Comparison of ENCODE assay signal across 16 mouse cellular contexts in genomic region chr19:24701716-24702115, GRCm38 (mm10). TPM values are rescaled to one million over a fixed set of nuclear protein-coding genes. Genes with fewer than 3 reads are reported as not detected.
DNase-seq lines count a peak whose midpoint lies in the region; ATAC-seq and TF ChIP-seq lines count a peak whose summit lies in the region.
"Had no signal": no experiment of that assay in that cellular context is flagged by ENCODE, and none has a peak within 500 bp of the region (broad histone marks: within the 10 kb centered on the region; RNA-seq: fewer than 3 reads in every experiment).

No protein-coding gene starts in this region.

- no peak overlapping the region for H3K9ac ChIP-seq in hindbrain, postnatal 0 days (replicated peaks; ENCODE audit: low read length)
- H3K9ac ChIP-seq in hindbrain, embryonic 14.5 days: no peak overlapping the region
- no peak overlapping the region for H3K9ac ChIP-seq in midbrain, postnatal 0 days (replicated peaks; ENCODE audit: low read length, poor library complexity, severe bottlenecking)
- H3K9ac ChIP-seq in midbrain, embryonic 14.5 days (replicated peaks; ENCODE audit: low read length): no peak overlapping the region
- H3K9ac ChIP-seq: embryonic facial prominence, embryonic 13.5 days; hindbrain, embryonic 13.5 days; limb, embryonic 13.5 days; neural tube, embryonic 15.5 days had no signal

- no peak overlapping the region for H3K27ac ChIP-seq in hindbrain, postnatal 0 days
- H3K27ac ChIP-seq in hindbrain, embryonic 14.5 days: no peak overlapping the region
- no peak overlapping the region for H3K27ac ChIP-seq in midbrain, postnatal 0 days (ENCODE audit: low read depth, low read length)
- no peak overlapping the region for H3K27ac ChIP-seq in midbrain, embryonic 14.5 days (replicated peaks; ENCODE audit: low read depth, low read length)
- H3K27ac ChIP-seq: embryonic facial prominence, embryonic 13.5 days; heart, embryonic 10.5 days; hindbrain, embryonic 13.5 days; limb, embryonic 13.5 days; neural tube, embryonic 15.5 days had no signal

- no peak for DNase-seq in hindbrain, postnatal 0 days (ENCODE audit: low spot score)
- no peak for DNase-seq in hindbrain, embryonic 14.5 days (ENCODE audit: low spot score)
- no peak for DNase-seq in midbrain, postnatal 0 days (ENCODE audit: low spot score)
- no peak for DNase-seq in midbrain, embryonic 14.5 days
- DNase-seq in kidney, postnatal 10 days: peak; percentile 53
- no peak for DNase-seq in adipocyte (ENCODE audit: low spot score)
- DNase-seq: cerebellum, postnatal 36 days; layer of hippocampus, adult 9-11 months; thymus, postnatal 25 days had no signal

- WGBS in hindbrain, postnatal 0 days: 76% methylated on average over 8 of the region's 8 CpGs
- 69% methylated on average over 8 of the region's 8 CpGs for WGBS in hindbrain, embryonic 14.5 days
- WGBS in midbrain, postnatal 0 days: 81% methylated on average over 8 of the region's 8 CpGs
- 74% methylated on average over 8 of the region's 8 CpGs for WGBS in midbrain, embryonic 14.5 days

- no peaks in the 10 kb centered on the region for H3K9me3 ChIP-seq in hindbrain, postnatal 0 days (ENCODE audit: low read length)
- H3K9me3 ChIP-seq in hindbrain, embryonic 14.5 days (ENCODE audit: control insufficient read depth, low read length): no peaks in the 10 kb centered on the region
- H3K9me3 ChIP-seq in midbrain, postnatal 0 days (ENCODE audit: low read length): no peaks in the 10 kb centered on the region
- no peaks in the 10 kb centered on the region for H3K9me3 ChIP-seq in midbrain, embryonic 14.5 days (ENCODE audit: control insufficient read depth, low read length)
- H3K9me3 ChIP-seq: embryonic facial prominence, embryonic 13.5 days; heart, embryonic 10.5 days; hindbrain, embryonic 13.5 days; limb, embryonic 13.5 days; neural tube, embryonic 15.5 days had no signal

- no peak overlapping the region for H3K4me3 ChIP-seq in hindbrain, postnatal 0 days (ENCODE audit: low read length)
- no peak overlapping the region for H3K4me3 ChIP-seq in hindbrain, embryonic 14.5 days (replicated peaks; ENCODE audit: low read length)
- no peak overlapping the region for H3K4me3 ChIP-seq in midbrain, postnatal 0 days (ENCODE audit: low read depth, low read length)
- H3K4me3 ChIP-seq in midbrain, embryonic 14.5 days (replicated peaks; ENCODE audit: low read depth, low read length): no peak overlapping the region
- H3K4me3 ChIP-seq: embryonic facial prominence, embryonic 13.5 days; heart, embryonic 10.5 days; hindbrain, embryonic 13.5 days; limb, embryonic 13.5 days; neural tube, embryonic 15.5 days had no signal

- H3K27me3 ChIP-seq in hindbrain, postnatal 0 days (ENCODE audit: insufficient read depth, low read length): no peaks in the 10 kb centered on the region
- H3K27me3 ChIP-seq in hindbrain, embryonic 14.5 days (ENCODE audit: control insufficient read depth, insufficient read depth, low read length): no peaks in the 10 kb centered on the region
- no peaks in the 10 kb centered on the region for H3K27me3 ChIP-seq in midbrain, postnatal 0 days (ENCODE audit: insufficient read depth, low read length)
- no peaks in the 10 kb centered on the region for H3K27me3 ChIP-seq in midbrain, embryonic 14.5 days (ENCODE audit: control insufficient read depth, insufficient read depth, low read length)
- H3K27me3 ChIP-seq: hindbrain, embryonic 13.5 days; limb, embryonic 13.5 days; neural tube, embryonic 15.5 days had no signal

- TF ChIP-seq CTCF in hindbrain, postnatal 0 days (IDR thresholded peaks at IDR 0.05; ENCODE audit: low read depth): peak; percentile 14; the same call in 1 of the 2 replicates
- peak; percentile 37 for TF ChIP-seq CTCF in midbrain, postnatal 0 days (IDR thresholded peaks at IDR 0.05)

- no peaks in the 10 kb centered on the region for H3K4me1 ChIP-seq in hindbrain, postnatal 0 days (ENCODE audit: insufficient read depth, low read length)
- no peaks in the 10 kb centered on the region for H3K4me1 ChIP-seq in hindbrain, embryonic 14.5 days (replicated peaks; ENCODE audit: control insufficient read depth, insufficient read depth, low read length)
- H3K4me1 ChIP-seq in midbrain, postnatal 0 days (ENCODE audit: insufficient read depth, low read length): no peaks in the 10 kb centered on the region
- H3K4me1 ChIP-seq in midbrain, embryonic 14.5 days (ENCODE audit: control insufficient read depth, insufficient read depth, low read length): no peaks in the 10 kb centered on the region
- H3K4me1 ChIP-seq: hindbrain, embryonic 13.5 days; neural tube, embryonic 15.5 days had no signal

- H3K4me2 ChIP-seq in hindbrain, postnatal 0 days (ENCODE audit: low read depth, low read length): no peak overlapping the region
- no peak overlapping the region for H3K4me2 ChIP-seq in hindbrain, embryonic 14.5 days (replicated peaks)
- no peak overlapping the region for H3K4me2 ChIP-seq in midbrain, postnatal 0 days (ENCODE audit: low read depth, low read length, poor library complexity, severe bottlenecking)
- no peak overlapping the region for H3K4me2 ChIP-seq in midbrain, embryonic 14.5 days (ENCODE audit: low read length)
- H3K4me2 ChIP-seq: embryonic facial prominence, embryonic 13.5 days; hindbrain, embryonic 13.5 days; limb, embryonic 13.5 days; neural tube, embryonic 15.5 days had no signal

- H3K36me3 ChIP-seq in hindbrain, postnatal 0 days (ENCODE audit: insufficient read depth, low read length): no peaks in the 10 kb centered on the region
- no peaks in the 10 kb centered on the region for H3K36me3 ChIP-seq in hindbrain, embryonic 14.5 days (replicated peaks; ENCODE audit: control insufficient read depth, insufficient read depth)
- H3K36me3 ChIP-seq in midbrain, postnatal 0 days (ENCODE audit: insufficient read depth, low read length): no peaks in the 10 kb centered on the region
- no peaks in the 10 kb centered on the region for H3K36me3 ChIP-seq in midbrain, embryonic 14.5 days (ENCODE audit: control insufficient read depth, insufficient read depth, low read length)
- H3K36me3 ChIP-seq: embryonic facial prominence, embryonic 13.5 days; heart, embryonic 10.5 days; hindbrain, embryonic 13.5 days; limb, embryonic 13.5 days; neural tube, embryonic 15.5 days had no signal

- ATAC-seq in hindbrain, postnatal 0 days: no peak
- ATAC-seq in hindbrain, embryonic 14.5 days (ENCODE audit: low FRiP score): no peak
- ATAC-seq in midbrain, postnatal 0 days (ENCODE audit: low FRiP score): no peak
- no peak for ATAC-seq in midbrain, embryonic 14.5 days (ENCODE audit: low FRiP score, low TSS enrichment)
- no peak for ATAC-seq in cerebellum, adult (ENCODE audit: insufficient number of reproducible peaks, low FRiP score, low TSS enrichment)
- ATAC-seq: midbrain, embryonic 16.5 days had no signal

RNA-seq across cellular contexts. Expression of gene Tmem252, which starts 27.9 kb away (rescaled TPM):
- 0.42 and 0.72 TPM in 2 replicates for total RNA-seq in hindbrain, postnatal 0 days (2014; rRNA removed)
- 1.9 and 2.0 TPM in 2 replicates for polyA plus RNA-seq in hindbrain, postnatal 0 days (2015; fragmentation: Nextera tagmentation; extraction: Ambion mirVana)
- 1.8 and 2.2 TPM in 2 replicates for polyA plus RNA-seq in hindbrain, embryonic 14.5 days (2014; fragmentation: Nextera tagmentation; extraction: Ambion mirVana)
- 0.90 and 1.2 TPM in 2 replicates for total RNA-seq in midbrain, postnatal 0 days (2014; rRNA removed)
- polyA plus RNA-seq in midbrain, postnatal 0 days (2015; fragmentation: Nextera tagmentation; extraction: Ambion mirVana): 0.82 and 0.90 TPM in 2 replicates
- 1.2 and 2.0 TPM in 2 replicates for polyA plus RNA-seq in midbrain, embryonic 14.5 days (2014; fragmentation: Nextera tagmentation; extraction: Ambion mirVana)
